Mouse (Mus musculus): ENCODE results near the gene Zzef1. TPM values are rescaled to one million over a fixed set of nuclear protein-coding genes. Genes with fewer than 3 reads are reported as not detected.

The Zzef1 gene
- total and polyA plus RNA-seq, 3 experiments = 10.5 to 20.8 (median 16.8) TPM

DNA sequence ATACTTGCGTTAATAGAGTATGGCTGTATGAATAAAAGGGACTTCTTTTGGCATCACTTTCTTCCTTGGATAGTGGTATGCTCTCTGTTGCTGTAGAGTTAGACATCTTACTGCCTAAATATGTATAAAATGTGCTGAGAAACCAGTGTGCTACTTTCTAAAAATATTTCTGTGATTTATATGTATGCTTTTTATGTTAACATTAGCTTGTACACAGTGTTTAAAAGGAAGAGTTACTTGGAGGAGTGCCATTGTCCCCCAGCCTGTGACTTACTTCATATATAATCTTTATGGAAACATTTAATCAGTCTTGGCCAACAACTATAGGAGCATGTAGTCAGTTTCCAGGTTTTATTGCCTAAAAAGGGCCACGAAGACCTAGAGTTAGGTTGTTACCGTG lies 27.0 kb upstream of the Zzef1 start:
- Histone ChIP-seq H3K79me2 (replicated peaks; ENCODE audit: control insufficient read depth, extremely low read depth, insufficient read depth, poor library complexity, severe bottlenecking) (no peaks in the 10 kb centered on the region), H3K36me3 (replicated peaks in 1 of 2; ENCODE audit: control insufficient read depth in 1 of 2, insufficient read depth in 1 of 2, low read length in 1 of 2) (peaks cover 43 to 56% of the 10 kb centered on the region in 2 experiments), H3K4me3 (replicated peaks in 1 of 3; ENCODE audit: low read depth in 2 of 3, low read length in 2 of 3, poor library complexity in 1 of 3) (no peak overlapping the region), H3K4me2 (ENCODE audit: insufficient read depth, low read depth, poor library complexity, severe bottlenecking) (no peak overlapping the region), H3K27me3 (replicated peaks) (no peaks in the 10 kb centered on the region), H3K4me1 (ENCODE audit: control insufficient read depth in 1 of 2, insufficient read depth in 2 of 2) (no peaks in the 10 kb centered on the region), H3K9me3 (replicated peaks; ENCODE audit: low read length) (no peaks in the 10 kb centered on the region), H3K27ac (ENCODE audit: insufficient read depth, low read depth) (no peak overlapping the region), H3K9ac (ENCODE audit: insufficient read depth, low read depth) (no peak overlapping the region)
- in situ Hi-C loops (cut with MboI; ENCODE audit: low pct_ligation_motif_present, low pct_unique_long_range_greater_than_20kb, low sequenced_read_pairs) (no loop called here), dilution Hi-C loops (cut with MboI; ENCODE audit: extremely low pct_ligation_motif_present, extremely low pct_unique_long_range_greater_than_20kb, low sequenced_read_pairs) (no loop called here)
- no peak for DNase-seq (ENCODE audit: extremely low read depth)
- TF ChIP-seq MYC (IDR thresholded peaks at IDR 0.05; ENCODE audit: low read depth, low read length) = no peak
- no peak for TF ChIP-seq POLR2AphosphoS2 (IDR thresholded peaks at IDR 0.05; ENCODE audit: low read depth, low read length)
- TF ChIP-seq TBP (conservative IDR thresholded peaks at IDR 0.05; ENCODE audit: low read depth, low read length) = no peak
- no peak for TF ChIP-seq MAZ (IDR thresholded peaks at IDR 0.05; ENCODE audit: low read depth, low read length)
- TF ChIP-seq MAFK (IDR thresholded peaks at IDR 0.05; ENCODE audit: insufficient replicate concordance, low read length) = no peak
- no peak for TF ChIP-seq TCF12 (IDR thresholded peaks at IDR 0.05; ENCODE audit: low read depth, low read length)
- TF ChIP-seq KAT2A (IDR thresholded peaks at IDR 0.05; ENCODE audit: insufficient replicate concordance, low read length) = no peak
- TF ChIP-seq E2F4 (IDR thresholded peaks at IDR 0.05; ENCODE audit: insufficient replicate concordance, low read depth, low read length) = no peak
- no peak for TF ChIP-seq ZMIZ1 (IDR thresholded peaks at IDR 0.05; ENCODE audit: low read depth, low read length)
- no peak for TF ChIP-seq USF2 (conservative IDR thresholded peaks at IDR 0.05; ENCODE audit: low read depth, low read length)

DNA sequence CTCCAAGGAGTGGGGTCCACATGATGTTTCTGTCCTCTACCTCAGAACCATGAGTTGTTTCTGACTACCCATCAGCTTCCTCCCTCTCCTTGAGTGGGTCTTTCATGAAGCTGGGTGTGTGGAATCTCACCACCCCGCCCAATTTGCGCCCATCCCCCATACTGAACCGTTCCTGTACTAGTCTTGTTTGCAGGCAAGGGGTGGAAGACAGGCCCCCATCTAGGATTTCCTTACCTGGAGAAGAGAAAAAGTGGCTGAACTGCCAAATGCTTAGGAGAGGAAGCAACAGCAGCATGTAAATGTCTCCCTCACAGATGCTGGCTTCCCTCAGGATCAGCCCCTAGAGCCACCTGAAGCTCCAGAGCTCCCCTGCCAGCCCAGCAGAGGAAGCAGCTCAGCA lies 25.7 kb upstream of the Zzef1 start:
- Histone ChIP-seq H3K4me2 (ENCODE audit: insufficient read depth, low read depth, poor library complexity, severe bottlenecking) (no peak overlapping the region), H3K36me3 (replicated peaks in 1 of 2; ENCODE audit: control insufficient read depth in 1 of 2, insufficient read depth in 1 of 2, low read length in 1 of 2) (peaks cover 35 to 47% of the 10 kb centered on the region in 2 experiments), H3K9ac (ENCODE audit: insufficient read depth, low read depth) (no peak overlapping the region), H3K27me3 (replicated peaks) (no peaks in the 10 kb centered on the region), H3K27ac (ENCODE audit: insufficient read depth, low read depth) (no peak overlapping the region), H3K79me2 (replicated peaks; ENCODE audit: control insufficient read depth, extremely low read depth, insufficient read depth, poor library complexity, severe bottlenecking) (no peaks in the 10 kb centered on the region), H3K4me3 (replicated peaks in 1 of 3; ENCODE audit: low read depth in 2 of 3, low read length in 2 of 3, poor library complexity in 1 of 3) (no peak overlapping the region), H3K9me3 (replicated peaks; ENCODE audit: low read length) (no peaks in the 10 kb centered on the region), H3K4me1 (ENCODE audit: control insufficient read depth in 1 of 2, insufficient read depth in 2 of 2) (no peaks in the 10 kb centered on the region)
- DNase-seq (ENCODE audit: extremely low read depth) = no peak
- in situ Hi-C loops (cut with MboI; ENCODE audit: low pct_ligation_motif_present, low pct_unique_long_range_greater_than_20kb, low sequenced_read_pairs) = no loop called here
- dilution Hi-C loops (cut with MboI; ENCODE audit: extremely low pct_ligation_motif_present, extremely low pct_unique_long_range_greater_than_20kb, low sequenced_read_pairs) = no loop called here
- TF ChIP-seq E2F4 (IDR thresholded peaks at IDR 0.05; ENCODE audit: insufficient replicate concordance, low read depth, low read length) (no peak), CHD2 (IDR thresholded peaks at IDR 0.05; ENCODE audit: low read length) (no peak), CHD1 (IDR thresholded peaks at IDR 0.05; ENCODE audit: low read depth, low read length) (no peak), UBTF (IDR thresholded peaks at IDR 0.05; ENCODE audit: low read depth, low read length) (no peak), SIN3A (IDR thresholded peaks at IDR 0.05; ENCODE audit: low read length) (no peak), SMC3 (IDR thresholded peaks at IDR 0.05; ENCODE audit: low read depth, low read length) (no peak), USF1 (IDR thresholded peaks at IDR 0.05; ENCODE audit: low read depth, low read length) (no peak), IRF4 (IDR thresholded peaks at IDR 0.05; ENCODE audit: low read depth, low read length) (no peak), POLR2A (IDR thresholded peaks at IDR 0.05; ENCODE audit: low read depth, low read length) (no peak; the same call in 1 of the 2 replicates), KAT2A (IDR thresholded peaks at IDR 0.05; ENCODE audit: insufficient replicate concordance, low read length) (no peak), RAD21 (IDR thresholded peaks at IDR 0.05; ENCODE audit: low read depth, low read length) (no peak)

Measured in CH12.LX (cell line).